Mouse (Mus musculus) left cerebral cortex, postnatal 10 days (tissue): ENCODE measurements around the gene Erc1. TPM values are rescaled to one million over a fixed set of nuclear protein-coding genes. Genes with fewer than 3 reads are reported as not detected.
"Not testable (repeated sequence)": the region's sequence is repeated elsewhere in the genome, so short reads cannot be mapped to it uniquely, and the experiment has no call there.

Source experiments
- DNase-seq, 2 experiments: peaks; one replicate each; pipeline ENCODE4 v3.0.0; 2021 to 2022; ENCODE audit warnings: low spot score in 2 of 2, mixed read lengths in 1 of 2; ENCODE audit errors: extremely low spot score in 1 of 2
- intact Hi-C: fragments of 180-260 bp; cut with DNase I; formaldehyde crosslinking; loops from one replicate; pipeline ENCODE4 v1.15.1; 2025
- total RNA-seq, 2 experiments: library from RNA; stranded (reverse); gene quantifications; 2 replicates each; pipeline ENCODE4 v1.2.3; 2021

Gene Erc1
- total RNA-seq, 2 experiments from 2014 or later: 127 to 131 TPM

- no peak for DNase-seq
- intact Hi-C loops: no loop called here
These were observed 32.5 kb downstream of the Erc1 start for GRCm38 (mm10) chr6:119815426-119815825.

DNA sequence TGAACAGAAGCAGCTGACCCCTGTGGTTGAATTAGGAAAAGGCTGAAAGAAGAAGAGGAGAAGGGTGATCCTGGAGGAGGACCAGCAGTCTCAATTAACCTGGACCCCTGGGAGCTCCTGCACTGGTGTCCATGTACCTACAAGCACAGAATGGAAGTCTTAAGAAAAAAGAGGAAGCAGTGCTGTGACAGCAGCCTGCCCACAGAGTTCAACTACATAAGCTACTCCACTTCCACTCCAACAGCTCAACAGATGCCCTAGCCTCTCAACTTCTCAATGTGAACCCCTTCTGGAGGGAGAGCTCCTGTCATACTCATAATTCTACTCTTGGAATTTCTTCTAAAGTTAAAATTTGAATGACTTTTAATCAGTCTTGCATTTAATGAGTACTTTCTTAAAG, 34.9 kb downstream of the Erc1 start:
- DNase-seq, intact Hi-C loops: not testable (repeated sequence)

GRCm38 (mm10) chr6:119808726-119809505, 39.1 kb downstream of the Erc1 start:
- DNase-seq: no peak
- intact Hi-C loops: no loop called here

DNA sequence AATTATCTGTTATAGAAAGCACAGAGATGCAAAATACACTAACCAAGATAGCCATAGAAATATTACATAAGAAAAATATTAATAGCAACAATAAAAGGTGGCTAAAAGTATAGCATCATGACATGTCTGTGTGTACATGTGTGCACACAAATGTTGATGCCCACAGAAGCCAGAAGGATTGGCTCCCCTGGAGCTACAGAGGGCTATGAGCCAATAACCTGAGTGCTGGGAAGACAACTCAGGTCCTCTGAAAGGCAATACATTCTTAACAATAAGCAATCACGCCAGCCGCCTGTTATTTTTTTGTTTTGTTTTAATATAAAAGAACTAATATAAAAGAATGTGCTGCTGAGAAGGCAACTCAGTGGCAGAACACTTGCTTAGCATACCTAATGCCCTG, 44.7 kb downstream of the Erc1 start:
- no peak for DNase-seq
- intact Hi-C loops: no loop called here

DNA sequence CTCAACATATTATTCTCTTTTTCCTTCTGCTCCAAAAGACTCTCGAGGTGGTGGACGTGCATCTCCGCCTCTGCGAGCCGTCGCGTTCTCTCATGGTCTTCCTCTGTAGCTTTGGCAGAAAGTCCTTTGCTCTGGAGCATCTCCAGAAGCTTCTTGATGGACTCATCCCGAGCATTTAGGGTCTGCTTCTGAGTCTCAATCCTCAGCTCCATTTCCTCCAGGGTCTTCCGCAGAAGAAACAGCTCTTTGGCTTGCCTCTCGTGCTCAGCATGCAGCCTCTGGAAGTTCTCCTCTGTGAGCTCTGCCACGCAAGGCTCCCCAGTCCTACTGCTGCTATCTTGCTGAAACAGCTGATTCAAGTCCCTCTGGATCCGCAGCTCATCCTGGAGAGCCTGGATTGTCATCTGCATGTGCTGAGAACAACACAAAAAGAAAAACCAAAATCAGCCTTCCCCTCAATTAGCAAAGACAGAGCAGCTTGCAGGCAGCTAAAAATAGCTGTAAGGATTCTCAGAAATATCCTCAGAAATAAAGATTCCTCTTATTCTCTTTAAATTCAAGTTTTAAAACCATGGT, 51.0 kb downstream of the Erc1 start:
- peak in 1 of 2 experiments; percentile 36 for DNase-seq
- intact Hi-C loops: loop anchor here (5.0 kb wide), 1 partner anchor 50 kb away; the partner anchor contains the start of gene Erc1

GRCm38 (mm10) chr6:119796291-119796690, 51.7 kb downstream of the Erc1 start:
- intact Hi-C loops: loop anchor here (5.0 kb wide), 1 partner anchor 51 kb away; the partner anchor contains the start of gene Erc1
- DNase-seq: no peak

- intact Hi-C loops: loop anchor here (5.0 kb wide), 1 partner anchor 130 kb away; no protein-coding TSS in a partner anchor
- DNase-seq: peak; percentile 30 to 32
These were observed 55.4 kb downstream of the Erc1 start for GRCm38 (mm10) chr6:119792562-119792961.

DNA sequence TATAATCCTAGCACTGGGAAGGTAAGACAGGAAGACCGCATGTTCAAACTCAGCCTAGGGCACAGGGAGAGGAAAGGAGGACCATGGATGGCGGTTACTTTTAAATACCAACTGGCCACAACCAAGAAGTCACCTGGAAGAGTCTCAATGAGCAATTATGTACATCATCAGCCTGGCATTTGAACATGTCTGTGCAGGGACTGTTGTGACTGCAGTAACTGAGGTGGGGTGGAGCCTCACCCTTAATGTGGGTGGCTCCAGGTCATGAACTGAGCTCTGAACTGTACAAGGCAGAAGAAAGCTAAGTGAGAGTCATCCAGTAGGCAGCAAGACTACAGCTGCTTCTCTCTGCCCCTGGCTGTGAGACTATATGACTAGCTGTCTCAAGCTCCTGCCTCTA, 65.6 kb downstream of the Erc1 start:
- no peak for DNase-seq
- intact Hi-C loops: no loop called here

DNA sequence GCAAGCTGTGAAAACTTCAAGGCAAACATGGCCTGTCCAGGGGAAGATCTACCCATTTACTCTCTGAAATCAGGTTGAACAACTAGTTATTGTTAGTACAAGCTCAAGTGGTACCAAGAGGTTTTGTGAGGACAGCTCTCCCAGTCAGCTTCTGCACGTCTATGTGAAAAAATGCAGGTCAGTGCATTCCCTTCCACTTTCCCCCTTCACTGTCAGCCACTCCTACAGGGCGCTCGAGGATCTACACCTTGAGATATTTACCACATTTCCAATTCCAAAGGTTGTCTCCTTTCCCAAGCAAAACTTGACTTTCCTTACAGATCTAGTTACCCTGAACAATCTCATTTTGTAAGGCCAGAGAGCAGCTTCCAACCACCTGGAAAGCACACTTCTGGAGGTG, 66.9 kb downstream of the Erc1 start:
- DNase-seq: no peak
- intact Hi-C loops: no loop called here

- no peak for DNase-seq
- intact Hi-C loops: no loop called here
These were observed 79.2 kb downstream of the Erc1 start for GRCm38 (mm10) chr6:119768778-119769177.

- intact Hi-C loops: no loop called here
- no peak for DNase-seq
These were observed 83.6 kb downstream of the Erc1 start for GRCm38 (mm10) chr6:119764355-119764754.

- intact Hi-C loops: no loop called here
- DNase-seq: no peak
These were observed 88.1 kb downstream of the Erc1 start for GRCm38 (mm10) chr6:119759866-119760265.

- no peak for DNase-seq
- intact Hi-C loops: no loop called here
These were observed 89.5 kb downstream of the Erc1 start for GRCm38 (mm10) chr6:119758490-119758889.

GRCm38 (mm10) chr6:119757796-119758195, 90.2 kb downstream of the Erc1 start:
- no peak for DNase-seq
- intact Hi-C loops: no loop called here

DNA sequence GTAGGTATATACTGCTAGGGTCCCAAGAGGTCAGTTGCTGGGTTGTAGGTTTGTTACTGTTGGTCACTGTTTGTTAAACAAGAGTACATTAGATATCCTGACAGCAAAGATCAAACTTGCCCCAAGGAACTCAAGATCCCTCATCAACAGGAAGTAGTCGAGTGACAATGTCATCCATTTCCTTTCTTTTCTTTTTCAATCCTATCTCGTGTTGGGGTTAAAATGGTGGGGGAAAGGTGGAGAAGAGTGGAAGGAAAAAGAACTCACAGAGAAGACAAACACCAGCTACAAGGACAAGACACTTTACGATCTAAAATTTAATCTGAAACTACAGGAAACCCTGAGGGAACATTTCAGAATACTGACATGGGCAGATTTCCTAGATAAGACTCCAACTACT, 92.1 kb downstream of the Erc1 start:
- DNase-seq: no peak
- intact Hi-C loops: no loop called here

- no peak for DNase-seq
- intact Hi-C loops: no loop called here
These were observed 98.8 kb downstream of the Erc1 start for GRCm38 (mm10) chr6:119749093-119749635.

DNA sequence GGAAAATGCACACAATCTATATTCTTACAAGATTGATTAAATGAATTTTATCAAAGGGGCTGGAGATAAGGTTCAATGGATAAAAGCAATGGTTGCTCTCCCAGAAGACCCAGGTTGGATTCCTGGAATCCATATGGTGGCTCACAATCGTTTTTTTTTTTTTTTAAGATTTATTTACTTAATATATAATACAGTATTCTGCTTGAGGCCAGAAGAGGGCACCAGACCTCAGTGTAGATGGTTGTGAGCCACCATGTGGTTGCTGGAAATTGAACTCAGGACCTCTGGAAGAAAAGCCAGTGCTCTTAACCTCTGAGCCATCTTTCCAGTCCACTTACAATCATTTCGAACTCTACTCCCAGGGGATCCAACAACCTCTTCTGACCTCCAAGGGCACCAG, 106.1 kb downstream of the Erc1 start:
- no peak for DNase-seq
- intact Hi-C loops: no loop called here

GRCm38 (mm10) chr6:119740541-119740940, 107.4 kb downstream of the Erc1 start:
- intact Hi-C loops: no loop called here
- DNase-seq: no peak

GRCm38 (mm10) chr6:119738638-119739375, 109.2 kb downstream of the Erc1 start:
- intact Hi-C loops: no loop called here
- no peak for DNase-seq
